Mouse (Mus musculus) cerebellum, adult 2 months (tissue): ENCODE results near the gene Shc4.

Experiments
- CTCF ChIP-seq: fragments of 200-500 bp; IDR thresholded peaks from 2 replicates; pipeline ENCODE4 v1.5.1; 2011; ENCODE audit warnings: low read depth, mild to moderate bottlenecking, control low read depth, low read length, moderate library complexity, borderline replicate concordance; ENCODE audit not compliant: insufficient read depth
- POLR2A ChIP-seq: fragments of 200-500 bp; IDR thresholded peaks from 2 replicates; pipeline ENCODE4 v1.6.1; 2011; ENCODE audit warnings: low read length, control low read depth, borderline replicate concordance; ENCODE audit not compliant: insufficient read depth

DNA sequence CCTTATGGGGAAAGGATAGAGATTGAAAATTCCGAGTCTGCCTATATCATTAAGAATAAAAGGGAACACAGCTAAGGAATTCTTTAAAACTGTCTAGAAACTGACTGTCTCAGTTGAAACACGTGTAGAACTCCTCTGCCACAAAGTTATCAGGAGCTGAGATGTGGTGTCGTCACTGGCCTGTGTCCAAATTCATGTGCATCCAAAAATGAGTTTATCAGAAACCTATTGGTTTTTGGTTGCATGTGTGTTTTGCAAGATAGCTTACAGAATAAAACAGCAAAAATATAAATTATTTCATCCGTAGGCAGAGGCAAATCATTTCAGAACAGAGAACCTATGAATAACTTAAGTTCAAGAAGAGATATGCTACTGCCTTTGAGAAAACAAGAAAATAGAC, 57.3 kb downstream of the Shc4 start:
- TF ChIP-seq POLR2A (no peak), CTCF (no peak)
